Mouse (Mus musculus) Patski (cell line): ENCODE data around the gene Itpr1. TPM values are rescaled to one million over a fixed set of nuclear protein-coding genes. Genes with fewer than 3 reads are reported as not detected.
A peak's percentile ranks its signal among the peaks of the same experiment; 100 is the strongest.

Experiments used
- ATAC-seq: fragments of 100-300 bp; one replicate; pipeline ENCODE4 v1.8.0; 2021
- CTCF ChIA-PET: fragments of 350-600 bp; sonication (Branson Sonifier 250); formaldehyde crosslinking; loops from one replicate; lab custom pipeline; 2022; ENCODE audit warnings: inconsistent platforms; lab: Charles Lee
- POLR2A ChIA-PET: fragments of 350-600 bp; sonication (Branson Sonifier 250); formaldehyde crosslinking; loops from one replicate; lab custom pipeline; 2022; ENCODE audit warnings: antibody characterized with exemption, inconsistent platforms; lab: Charles Lee
- DNase-seq: peaks from one replicate; pipeline ENCODE4 v3.0.0-alpha.2; 2011; ENCODE audit warnings: low read depth, low spot score
- H3K27me3 ChIP-seq: fragments of 371-371 bp; one replicate; pipeline ENCODE4 v1.5.1; 2021
- CTCF ChIP-seq: fragments of 100-300 bp; IDR thresholded peaks from one replicate; pipeline ENCODE4 v1.5.1; 2021
- in situ Hi-C: fragments of 300-500 bp; cut with MboI; formaldehyde crosslinking; loops from 3 replicates; pipeline ENCODE4 v1.11.1; 2018; ENCODE audit warnings: low pct_unique_long_range_greater_than_20kb, mixed read lengths
- polyA plus RNA-seq: library from polyadenylated mRNA; unstranded; gene quantifications from one replicate; pipeline ENCODE4 v1.2.3, GENCODE M21; 2021

Gene Itpr1
- polyA plus RNA-seq, 1 experiment from 2014 or later = 67.1 TPM

DNA sequence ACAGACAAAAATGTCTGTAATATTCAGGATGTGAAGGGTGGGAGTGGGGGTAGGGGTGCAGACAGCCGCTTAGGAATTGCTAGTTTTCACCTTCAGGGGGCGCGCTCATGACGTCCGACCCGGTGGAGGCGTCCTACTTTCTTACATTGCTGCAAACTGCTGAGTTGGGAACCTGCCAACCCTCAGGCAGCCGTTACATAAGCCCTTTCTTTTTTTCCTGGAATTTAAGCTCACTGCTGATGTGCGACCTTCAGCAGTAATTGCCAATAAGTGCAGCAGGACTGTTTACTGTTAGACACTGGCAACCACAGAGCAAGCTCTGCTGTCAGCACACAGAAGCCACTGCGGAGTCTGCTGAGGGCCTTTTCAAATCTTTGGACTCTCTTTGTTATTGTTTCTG is 213.9 kb downstream of the Itpr1 start:
- peak; percentile 90 for ATAC-seq
- in situ Hi-C loops = loop anchor here (10.0 kb wide), 1 partner anchor 308 kb away; no protein-coding TSS in a partner anchor
- POLR2A ChIA-PET = interaction anchor here (0.6 to 1.2 kb wide), 2 partner anchors 234 to 279 kb away, joined by 3 to 4 read pairs; partner anchors contain the start of gene Bhlhe40
- H3K27me3 ChIP-seq = no peaks in the 10 kb centered on the region
- peak; percentile 87 for TF ChIP-seq CTCF
- DNase-seq = peak; percentile 89
- CTCF ChIA-PET = interaction anchor here (0.7 to 2.2 kb wide), 17 partner anchors 9 to 309 kb away, joined by 3 to 12 read pairs (median 3); no protein-coding TSS in a partner anchor

DNA sequence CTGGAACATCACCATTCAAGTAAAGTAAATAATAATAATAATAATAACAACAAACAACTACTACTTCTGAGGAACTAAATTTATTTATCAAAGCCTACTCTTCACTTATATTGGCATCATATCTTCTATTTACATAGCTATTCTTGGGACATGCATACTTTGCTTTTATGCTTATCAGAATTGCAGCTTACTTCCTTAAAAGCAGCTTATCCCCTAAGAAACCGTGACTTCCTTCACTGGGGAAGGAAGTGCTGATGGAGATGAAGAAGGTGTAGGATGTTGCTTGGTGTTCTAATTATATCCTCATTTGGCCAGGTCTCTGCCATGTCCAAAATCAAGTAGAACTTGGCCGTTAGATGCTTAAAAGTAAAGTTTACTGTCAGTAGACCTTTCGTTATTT is 215.5 kb downstream of the Itpr1 start:
- POLR2A ChIA-PET = no interaction called here

DNA sequence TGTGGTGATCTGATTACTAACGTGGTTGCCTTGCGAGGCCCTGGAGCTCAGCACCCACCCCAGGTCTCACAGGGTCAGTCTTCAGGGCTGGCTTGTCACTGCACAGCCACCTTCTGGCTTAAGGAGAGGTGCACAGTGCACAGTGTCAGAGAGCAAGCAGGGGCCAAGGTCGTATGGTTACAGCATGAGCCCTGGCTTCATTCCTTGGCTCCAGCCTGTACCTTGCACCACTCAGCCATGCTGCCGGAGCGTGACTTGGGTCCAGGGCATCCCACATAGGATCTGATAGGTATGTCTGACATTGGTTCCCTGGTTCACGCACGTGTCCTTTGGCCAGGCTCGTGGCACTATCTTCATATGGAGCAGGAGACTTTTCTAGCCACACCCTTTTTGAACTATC is 217.1 kb downstream of the Itpr1 start:
- DNase-seq (no peak), ATAC-seq (no peak)
- ChIA-PET CTCF (interaction anchor here (0.9 kb wide), 1 partner anchor 28 kb away, joined by 4 read pairs; no protein-coding TSS in a partner anchor), POLR2A (interaction anchor here (0.7 kb wide), 1 partner anchor 14 kb away, joined by 3 read pairs; no protein-coding TSS in a partner anchor)
- TF ChIP-seq CTCF = no peak
- H3K27me3 ChIP-seq = no peaks in the 10 kb centered on the region
- in situ Hi-C loops = loop anchor here (10.0 kb wide), 1 partner anchor 305 kb away; no protein-coding TSS in a partner anchor

More for the DNA sequence above, 215.5 kb downstream of the Itpr1 start:
- no peak for ATAC-seq
- in situ Hi-C loops = loop anchor here (10.0 kb wide), 1 partner anchor 306 kb away; no protein-coding TSS in a partner anchor
- no peak for DNase-seq
- CTCF ChIA-PET = interaction anchor here (1.0 to 1.1 kb wide), 2 partner anchors 230 to 281 kb away, joined by 3 read pairs; no protein-coding TSS in a partner anchor
- H3K27me3 ChIP-seq = no peaks in the 10 kb centered on the region
- TF ChIP-seq CTCF = no peak

DNA sequence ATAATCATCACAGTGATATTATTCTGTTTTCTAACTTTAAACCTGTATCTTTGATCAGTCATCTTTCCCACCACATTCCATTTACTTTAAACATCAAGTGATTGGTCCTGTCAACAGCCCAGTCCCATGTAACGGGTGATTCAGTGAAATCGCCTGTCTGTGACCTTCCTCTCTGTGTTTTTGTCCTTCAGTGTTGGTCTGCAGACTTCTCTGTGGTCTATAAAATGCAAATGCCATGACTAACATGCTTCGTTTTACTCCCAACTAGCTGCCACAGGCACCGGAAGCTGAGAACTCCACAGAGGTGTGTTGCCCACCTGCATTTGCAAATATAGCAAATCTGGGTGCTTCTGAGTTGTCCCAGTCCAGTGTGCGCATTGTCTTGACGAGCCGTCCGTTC is 218.3 kb downstream of the Itpr1 start:
- in situ Hi-C loops = no loop called here
- ATAC-seq (no peak), DNase-seq (no peak)
- ChIA-PET POLR2A (no interaction called here), CTCF (interaction anchor here (1.2 to 1.6 kb wide), 2 partner anchors 11 to 238 kb away, joined by 3 read pairs; no protein-coding TSS in a partner anchor)
- TF ChIP-seq CTCF = no peak
- H3K27me3 ChIP-seq = no peaks in the 10 kb centered on the region

DNA sequence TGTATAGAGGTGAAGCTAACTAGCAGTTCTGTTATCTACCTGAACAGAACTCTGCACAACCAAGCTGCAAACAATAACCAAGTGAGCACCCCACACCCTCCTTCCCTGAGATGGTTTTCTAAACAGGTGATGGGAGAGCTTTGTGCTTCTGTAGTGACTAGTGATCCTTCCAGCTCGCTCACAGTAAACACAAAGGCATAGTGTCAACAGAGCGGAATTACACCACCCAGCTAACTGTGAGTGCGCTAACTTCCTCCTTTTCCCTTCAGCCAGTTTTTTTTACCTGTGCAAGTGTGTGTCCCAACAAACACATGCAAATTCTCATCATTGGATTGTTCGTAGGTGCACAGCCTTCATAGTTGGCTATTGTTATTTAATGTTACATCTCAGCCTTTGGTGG is 219.9 kb downstream of the Itpr1 start:
- ATAC-seq (no peak), DNase-seq (no peak)
- H3K27me3 ChIP-seq = no peaks in the 10 kb centered on the region
- ChIA-PET POLR2A (interaction anchor here (0.6 to 1.4 kb wide), 2 partner anchors 228 to 230 kb away, joined by 3 read pairs; no protein-coding TSS in a partner anchor), CTCF (interaction anchor here (0.7 to 1.7 kb wide), 5 partner anchors 10 to 229 kb away, joined by 3 to 4 read pairs (median 3); no protein-coding TSS in a partner anchor)
- in situ Hi-C loops = no loop called here
- no peak for TF ChIP-seq CTCF

DNA sequence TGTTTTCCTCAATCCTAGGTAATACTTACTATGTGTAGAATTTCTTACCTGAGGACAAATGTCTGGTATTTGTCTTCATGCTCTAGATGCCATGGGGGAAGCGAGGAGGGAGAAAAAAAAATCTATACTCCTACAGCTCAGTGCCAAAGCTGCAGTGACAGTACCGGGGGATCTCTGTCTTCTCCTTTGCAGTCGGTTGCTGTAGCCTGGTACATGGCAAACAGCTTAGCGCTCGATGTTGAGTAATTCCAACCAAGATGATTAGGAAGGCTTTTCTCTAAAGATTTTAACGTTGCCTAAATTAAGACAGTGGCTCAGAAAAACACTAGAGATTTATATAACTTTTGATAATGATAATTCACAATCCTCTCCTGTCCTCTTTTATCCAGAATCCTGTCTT is 221.9 kb downstream of the Itpr1 start:
- no peak for TF ChIP-seq CTCF
- DNase-seq (no peak), ATAC-seq (no peak)
- POLR2A ChIA-PET = no interaction called here
- CTCF ChIA-PET = interaction anchor here (0.9 kb wide), 2 partner anchors 82 to 228 kb away, joined by 3 read pairs; no protein-coding TSS in a partner anchor
- in situ Hi-C loops = no loop called here
- no peaks in the 10 kb centered on the region for H3K27me3 ChIP-seq

DNA sequence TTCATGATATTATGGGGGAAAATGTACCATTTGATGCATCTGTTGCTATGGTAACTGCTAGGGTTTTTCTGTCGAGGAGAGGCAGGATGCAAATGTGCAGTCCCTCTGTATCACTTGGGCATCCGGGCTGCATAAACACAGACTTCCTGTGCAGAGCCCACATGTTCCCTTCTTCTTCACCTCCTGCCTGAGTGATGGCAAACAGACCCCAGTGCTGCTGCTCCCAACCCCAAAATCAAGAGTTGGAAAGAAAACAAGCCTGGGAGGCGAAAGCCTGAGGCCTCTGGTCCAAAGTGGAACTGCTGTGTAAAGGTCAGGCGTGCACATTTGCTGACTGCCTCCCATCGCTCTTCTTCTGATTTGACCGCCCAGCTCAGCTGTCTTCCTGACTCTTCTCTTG is 222.6 kb downstream of the Itpr1 start:
- in situ Hi-C loops = no loop called here
- POLR2A ChIA-PET = no interaction called here
- no peak for ATAC-seq
- CTCF ChIA-PET = no interaction called here
- no peak for DNase-seq
- no peak for TF ChIP-seq CTCF
- H3K27me3 ChIP-seq = no peaks in the 10 kb centered on the region

DNA sequence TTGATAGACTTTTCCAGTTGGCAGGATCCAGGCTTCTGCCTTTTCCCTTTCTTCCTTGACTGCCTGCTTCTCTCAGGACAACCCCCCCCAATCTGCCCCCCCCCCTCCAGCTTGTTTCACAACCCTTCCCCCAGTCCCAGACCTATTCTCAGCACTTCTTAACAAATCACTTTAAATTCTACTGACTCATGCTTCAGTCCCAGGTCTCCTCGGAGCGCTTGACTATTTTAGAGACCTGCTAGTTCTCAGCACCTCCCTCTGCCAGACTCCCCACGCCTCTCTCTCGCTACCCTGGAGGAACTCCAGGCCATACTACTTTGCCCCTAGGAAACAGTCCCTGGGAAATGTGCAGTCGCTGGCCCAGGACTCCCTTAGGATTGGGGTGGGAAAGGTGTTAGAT is 223.7 kb downstream of the Itpr1 start:
- ATAC-seq (no peak), DNase-seq (no peak)
- CTCF ChIA-PET = interaction anchor here (0.7 to 1.5 kb wide), 2 partner anchors 10 to 228 kb away, joined by 3 to 7 read pairs; no protein-coding TSS in a partner anchor

DNA sequence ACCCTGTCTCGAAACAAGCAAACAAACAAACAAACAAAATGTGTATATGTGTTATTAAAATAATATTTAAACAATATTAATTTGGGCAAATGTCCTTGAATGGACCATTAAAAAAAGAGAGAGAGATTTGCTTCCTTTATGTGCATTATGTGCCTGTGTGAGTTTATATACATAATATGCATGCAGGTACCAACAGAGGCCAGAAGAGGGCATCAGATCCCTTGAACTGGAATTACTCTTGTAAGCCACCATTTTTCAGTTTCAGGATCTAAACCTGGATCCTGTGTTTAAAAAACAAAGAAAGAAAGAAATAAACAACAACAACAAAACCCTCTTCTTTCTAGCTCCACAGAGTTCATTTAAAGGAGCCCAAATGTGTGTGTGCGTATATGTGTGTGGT is 228.4 kb downstream of the Itpr1 start:
- in situ Hi-C loops = no loop called here
- POLR2A ChIA-PET = no interaction called here
- no peaks in the 10 kb centered on the region for H3K27me3 ChIP-seq
- peak; percentile 34 for TF ChIP-seq CTCF
- DNase-seq = no peak
- CTCF ChIA-PET = interaction anchor here (1.2 kb wide), 1 partner anchor 221 kb away, joined by 3 read pairs; no protein-coding TSS in a partner anchor
- no peak for ATAC-seq

More for the DNA sequence above, 223.7 kb downstream of the Itpr1 start:
- in situ Hi-C loops = no loop called here
- POLR2A ChIA-PET = no interaction called here
- no peak for TF ChIP-seq CTCF
- no peaks in the 10 kb centered on the region for H3K27me3 ChIP-seq

DNA sequence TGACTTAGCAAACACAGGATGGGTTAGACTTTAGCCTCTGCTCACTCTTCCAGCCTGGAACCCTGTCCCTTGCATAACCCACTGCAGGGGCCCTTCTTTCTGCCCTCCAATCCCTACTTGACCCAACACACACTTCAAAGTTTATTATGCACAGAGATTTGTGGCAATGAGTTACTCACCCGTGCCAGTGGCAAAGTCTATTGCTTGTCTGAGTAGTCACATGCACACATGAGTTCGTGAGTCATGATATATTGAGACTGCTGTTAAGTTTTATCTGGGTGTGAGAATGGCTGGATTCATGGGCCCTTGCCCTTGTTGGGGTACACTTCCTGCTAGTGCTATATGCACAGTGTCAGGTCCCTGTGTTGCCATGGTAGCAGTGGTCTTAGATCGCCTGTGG is 229.4 kb downstream of the Itpr1 start:
- POLR2A ChIA-PET = interaction anchor here (6.1 kb wide), 1 partner anchor 219 kb away, joined by 46 read pairs; the partner anchor contains the start of gene Bhlhe40
- no peak for TF ChIP-seq CTCF
- H3K27me3 ChIP-seq = no peaks in the 10 kb centered on the region
- CTCF ChIA-PET = interaction anchor here (0.8 to 10.2 kb wide), 3 partner anchors 9 to 219 kb away, joined by 3 to 56 read pairs (median 3); partner anchors contain the start of gene Bhlhe40
- no peak for DNase-seq
- peak; percentile 21 for ATAC-seq
- in situ Hi-C loops = no loop called here

DNA sequence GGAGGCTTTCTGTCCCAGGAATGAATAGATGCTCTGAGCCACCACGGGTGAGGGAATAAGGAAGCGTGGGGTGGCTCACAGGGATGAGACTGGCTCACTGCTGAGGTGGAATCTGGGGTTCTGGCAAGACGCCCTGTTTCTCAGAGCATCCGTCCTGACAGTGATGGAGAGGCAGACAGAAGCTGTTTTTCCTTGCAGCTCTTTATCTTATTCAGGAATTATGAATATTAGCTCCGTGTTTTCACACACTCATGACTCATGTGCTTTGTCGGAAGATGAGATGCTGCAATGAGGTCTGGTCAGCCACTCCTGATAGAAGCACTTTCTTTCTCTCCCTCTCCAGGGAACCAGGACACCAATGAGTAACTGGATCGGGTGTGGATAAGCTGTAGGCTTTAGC is 231.5 kb downstream of the Itpr1 start:
- DNase-seq = no peak
- ChIA-PET POLR2A (interaction anchor here (0.9 to 6.1 kb wide), 3 partner anchors 15 to 217 kb away, joined by 3 to 46 read pairs (median 4); partner anchors contain the start of gene Bhlhe40), CTCF (interaction anchor here (0.5 to 10.2 kb wide), 10 partner anchors 11 to 294 kb away, joined by 3 to 56 read pairs (median 4); partner anchors contain the start of gene Bhlhe40)
- in situ Hi-C loops = no loop called here
- TF ChIP-seq CTCF = no peak
- H3K27me3 ChIP-seq = no peaks in the 10 kb centered on the region
- ATAC-seq = peak; percentile 64
